Comparison of ENCODE assay signal across 13 mouse cellular contexts in genomic region chr9:77265268-77266017, GRCm38 (mm10).
DNase-seq lines count a peak whose midpoint lies in the region; ATAC-seq and TF ChIP-seq lines count a peak whose summit lies in the region.
"Had no signal": no experiment of that assay in that cellular context is flagged by ENCODE, and none has a peak within 500 bp of the region (broad histone marks: within the 10 kb centered on the region; RNA-seq: fewer than 3 reads in every experiment).

No protein-coding gene starts in this region.

- H3K4me1 ChIP-seq in heart, embryonic 12.5 days (replicated peaks), result peaks cover 7% of the 10 kb centered on the region
- H3K4me1 ChIP-seq in midbrain, postnatal 0 days (ENCODE audit: insufficient read depth, low read length), result no peaks in the 10 kb centered on the region
- no peaks in the 10 kb centered on the region for H3K4me1 ChIP-seq in midbrain, embryonic 10.5 days
- H3K4me1 ChIP-seq: liver, embryonic 12.5 days had no signal

- intact Hi-C loops in heart, postnatal 14 days (cut with DNase I), result no loop called here

- H3K4me3 ChIP-seq in heart, embryonic 12.5 days, result no peak overlapping the region
- H3K4me3 ChIP-seq in midbrain, postnatal 0 days (ENCODE audit: low read depth, low read length), result no peak overlapping the region
- H3K4me3 ChIP-seq in midbrain, embryonic 10.5 days, result no peak overlapping the region
- H3K4me3 ChIP-seq: liver, embryonic 12.5 days had no signal

- TF ChIP-seq CTCF in midbrain, postnatal 0 days (IDR thresholded peaks at IDR 0.05), result no peak

- H3K36me3 ChIP-seq in heart, embryonic 12.5 days, result no peaks in the 10 kb centered on the region
- no peaks in the 10 kb centered on the region for H3K36me3 ChIP-seq in midbrain, postnatal 0 days (ENCODE audit: insufficient read depth, low read length)
- no peaks in the 10 kb centered on the region for H3K36me3 ChIP-seq in midbrain, embryonic 10.5 days
- H3K36me3 ChIP-seq: liver, embryonic 12.5 days had no signal

- H3K9ac ChIP-seq in heart, embryonic 12.5 days, result no peak overlapping the region
- no peak overlapping the region for H3K9ac ChIP-seq in midbrain, postnatal 0 days (replicated peaks; ENCODE audit: low read length, poor library complexity, severe bottlenecking)
- H3K9ac ChIP-seq: liver, embryonic 12.5 days had no signal

- DNase-seq in heart, postnatal 14 days, result no peak
- no peak for DNase-seq in midbrain, postnatal 0 days (ENCODE audit: low spot score)
- no peak for DNase-seq in midbrain, embryonic 10.5 days (ENCODE audit: low spot score)
- DNase-seq in layer of hippocampus, adult 9-11 months, result peak; percentile 59
- peak; percentile 40 to 67 for DNase-seq in right cerebral cortex, postnatal 36 days (ENCODE audit: low spot score in 2 of 2)
- DNase-seq in urinary bladder, adult 18-20 months (ENCODE audit: low spot score in 2 of 2), result no peak
- no peak for DNase-seq in MN1 (ENCODE audit: low spot score)
- DNase-seq: adrenal gland, adult 8-10 months; cerebellum, adult 11 months; lung, postnatal 36 days; thymus, postnatal 4 days had no signal

- H3K4me2 ChIP-seq in heart, embryonic 12.5 days, result no peak overlapping the region
- no peak overlapping the region for H3K4me2 ChIP-seq in midbrain, postnatal 0 days (ENCODE audit: low read depth, low read length, poor library complexity, severe bottlenecking)
- H3K4me2 ChIP-seq: liver, embryonic 12.5 days had no signal

- no peaks in the 10 kb centered on the region for H3K27me3 ChIP-seq in heart, embryonic 12.5 days (replicated peaks)
- no peaks in the 10 kb centered on the region for H3K27me3 ChIP-seq in midbrain, postnatal 0 days (ENCODE audit: insufficient read depth, low read length)
- H3K27me3 ChIP-seq in midbrain, embryonic 10.5 days (ENCODE audit: low read depth, poor library complexity, severe bottlenecking), result no peaks in the 10 kb centered on the region
- H3K27me3 ChIP-seq: liver, embryonic 12.5 days had no signal

- H3K27ac ChIP-seq in heart, embryonic 12.5 days (ENCODE audit: poor library complexity, severe bottlenecking), result peak overlapping the region; percentile 33; the same call in 1 of the 2 replicates
- H3K27ac ChIP-seq in midbrain, postnatal 0 days (ENCODE audit: low read depth, low read length), result no peak overlapping the region
- no peak overlapping the region for H3K27ac ChIP-seq in midbrain, embryonic 10.5 days (replicated peaks)
- H3K27ac ChIP-seq: liver, embryonic 12.5 days had no signal

- 48% methylated on average over 4 of the region's 4 CpGs for WGBS in heart, embryonic 12.5 days
- 64% methylated on average over 4 of the region's 4 CpGs for WGBS in midbrain, postnatal 0 days
- WGBS in midbrain, embryonic 10.5 days, result 93% methylated on average over 4 of the region's 4 CpGs

- no peaks in the 10 kb centered on the region for H3K9me3 ChIP-seq in heart, embryonic 12.5 days (replicated peaks)
- H3K9me3 ChIP-seq in midbrain, postnatal 0 days (ENCODE audit: low read length), result no peaks in the 10 kb centered on the region
- no peaks in the 10 kb centered on the region for H3K9me3 ChIP-seq in midbrain, embryonic 10.5 days (replicated peaks)
- H3K9me3 ChIP-seq: liver, embryonic 12.5 days had no signal

- ATAC-seq in heart, embryonic 12.5 days (ENCODE audit: insufficient number of reproducible peaks, low FRiP score), result no peak
- ATAC-seq in midbrain, postnatal 0 days (ENCODE audit: low FRiP score), result 0 out of 2 replicates have a peak, but pooled peaks have one; percentile 31
- ATAC-seq: liver, embryonic 12.5 days had no signal

Comparison
In these comparisons a context has a peak if more than half of its experiments do, and no peak if none do; other contexts are left out.
1. DNase-seq: peak in layer of hippocampus, adult 9-11 months (single experiment) and right cerebral cortex, postnatal 36 days (2 of 2); none in heart, postnatal 14 days (0 of 2), midbrain, postnatal 0 days (single experiment), midbrain, embryonic 10.5 days (single experiment), urinary bladder, adult 18-20 months (0 of 2) and MN1 (single experiment).